Mouse (Mus musculus): ENCODE results near the gene Arl5a. TPM values are rescaled to one million over a fixed set of nuclear protein-coding genes. Genes with fewer than 3 reads are reported as not detected.

Gene Arl5a
- 10 to 100 TPM; 35.4 to 38.9 TPM for total RNA-seq (2023)

GRCm38 (mm10) chr2:52424747-52425522 is at the start of gene Arl5a:
Gene Arl5a (minus strand): TSS chr2:52424901.

GRCm38 (mm10) chr2:52378448-52378804 is 46.3 kb downstream of the Arl5a start, which contains the start of gene Neb:
Gene Neb (minus strand): TSS chr2:52378474.

Other genes with a start within 250 kb of the Arl5a start
- gene Neb, start 46.4 kb downstream of the Arl5a start, total RNA-seq (2023): 1 to 10 TPM; 3.1 to 4.0 TPM

Measured in B cell, adult 67 days (primary cell).